Mouse (Mus musculus): ENCODE results near the gene Sohlh1.

GRCm38 (mm10) chr2:25888144-25888543 is 41.1 kb upstream of the Sohlh1 start:
- TF ChIP-seq POLR2A (IDR thresholded peaks at IDR 0.05; ENCODE audit: low read depth, low read length): no peak
- TF ChIP-seq CTCF (IDR thresholded peaks at IDR 0.05; ENCODE audit: borderline replicate concordance, insufficient read depth, low read length): no peak

Data from embryonic fibroblast, embryonic 13.5 days (primary cell).